ENCODE assay signal across 8 mouse cellular contexts in genomic region chr4:139643972-139644371, GRCm38 (mm10). TPM values are rescaled to one million over a fixed set of nuclear protein-coding genes. Genes with fewer than 3 reads are reported as not detected.
A peak's percentile ranks its signal among the peaks of the same experiment; 100 is the strongest.
DNase-seq lines count a peak whose midpoint lies in the region; ATAC-seq and TF ChIP-seq lines count a peak whose summit lies in the region.

No protein-coding gene starts in this region.

- H3K36me3 ChIP-seq in C2C12 (ENCODE audit: control insufficient read depth, insufficient read depth): no peaks in the 10 kb centered on the region
- peaks cover 16% of the 10 kb centered on the region; the same call in 1 of the 2 replicates for H3K36me3 ChIP-seq in lung, postnatal 0 days (ENCODE audit: insufficient read depth, low read length)

- H3ac ChIP-seq in C2C12 (ENCODE audit: control insufficient read depth, insufficient read length, low read depth): no peak overlapping the region

- H3K27ac ChIP-seq in lung, postnatal 0 days (ENCODE audit: low read length): no peak overlapping the region

- H3K4me3 ChIP-seq in C2C12 (ENCODE audit: insufficient read depth, poor library complexity, severe bottlenecking): no peak overlapping the region
- H3K4me3 ChIP-seq in lung, postnatal 0 days (ENCODE audit: low read depth, low read length): no peak overlapping the region

- no peak for TF ChIP-seq EP300 in lung, postnatal 0 days (IDR thresholded peaks at IDR 0.05)

- H3K27me3 ChIP-seq in C2C12 (ENCODE audit: control insufficient read depth, insufficient read depth, insufficient read length): no peaks in the 10 kb centered on the region
- no peaks in the 10 kb centered on the region for H3K27me3 ChIP-seq in lung, postnatal 0 days (replicated peaks; ENCODE audit: insufficient read depth, low read length)

- peak; percentile 91 for DNase-seq in adrenal gland, postnatal 10 days
- peak; percentile 85 for DNase-seq in embryo, embryonic 11 days
- peak; percentile 64 to 76 for DNase-seq in gastrocnemius, postnatal 4 days (ENCODE audit: low spot score in 2 of 2)
- peak; percentile 88 to 89 for DNase-seq in kidney, postnatal 4 days
- DNase-seq in lung, postnatal 0 days (ENCODE audit: low spot score): peak; percentile 68
- DNase-seq in retina, postnatal 1 day: peak; percentile 84
- peak; percentile 61 to 70 for DNase-seq in thymus, postnatal 36 days

- H3K79me2 ChIP-seq in C2C12 (ENCODE audit: control insufficient read depth, insufficient read depth): no peaks in the 10 kb centered on the region

- no peak overlapping the region for H3K4me2 ChIP-seq in lung, postnatal 0 days (replicated peaks; ENCODE audit: low read depth, low read length)

- TF ChIP-seq CTCF in C2C12 (IDR thresholded peaks at IDR 0.05; ENCODE audit: control insufficient read depth, insufficient read depth, insufficient read length): peak; percentile 85
- TF ChIP-seq CTCF in lung, postnatal 0 days (IDR thresholded peaks at IDR 0.05): peak; percentile 94

- ATAC-seq in lung, postnatal 0 days: no peak

- H3K9me3 ChIP-seq in lung, postnatal 0 days (ENCODE audit: low read length): no peaks in the 10 kb centered on the region

- no peaks in the 10 kb centered on the region for H3K79me3 ChIP-seq in C2C12 (ENCODE audit: low read depth)

- WGBS in lung, postnatal 0 days: 14% methylated on average over 9 of the region's 9 CpGs

- no peak overlapping the region for H3K9ac ChIP-seq in lung, postnatal 0 days (replicated peaks; ENCODE audit: low read depth)

- H3K4me1 ChIP-seq in lung, postnatal 0 days (ENCODE audit: insufficient read depth, low read depth, low read length): no peaks in the 10 kb centered on the region

TF ChIP-seq in C2C12, 6 proteins besides CTCF, POLR2A, EP300 and RAD21:
- TF ChIP-seq USF1 (IDR thresholded peaks at IDR 0.05; ENCODE audit: low read depth): no peak
- TF ChIP-seq MYOD1 (IDR thresholded peaks at IDR 0.05; ENCODE audit: control insufficient read depth, insufficient read length, low read depth): no peak
TF ChIP-seq in C2C12: peak in this region for 0.

RNA-seq across cellular contexts. Expression of gene Tas1r2, which starts 9.4 kb away (rescaled TPM):
- 1.2 TPM for polyA plus RNA-seq in C2C12 (2012; fragmentation: generic; extraction: Trizol)
- not detected for total RNA-seq in adrenal gland, postnatal 10 days (2021)
- total RNA-seq in gastrocnemius, postnatal 4 days (2021): not detected
- polyA plus RNA-seq in lung, postnatal 0 days (2015; fragmentation: Nextera tagmentation; extraction: Ambion mirVana): not detected in 2 replicates

RNA-seq across cellular contexts. Expression of gene Aldh4a1, which starts 21.3 kb away (rescaled TPM):
- 6.7 TPM for polyA plus RNA-seq in C2C12 (2012; fragmentation: generic; extraction: Trizol)
- 10 to 100 TPM; 62.7 to 84.6 TPM for total RNA-seq in adrenal gland, postnatal 10 days (2021)
- total RNA-seq in gastrocnemius, postnatal 4 days (2021): 10 to 100 TPM; 26.0 to 34.7 TPM
- polyA plus RNA-seq in lung, postnatal 0 days (2015; fragmentation: Nextera tagmentation; extraction: Ambion mirVana): 13.4 and 19.7 TPM in 2 replicates

RNA-seq across cellular contexts. Expression of gene Gm21969, which starts 41.0 kb away (rescaled TPM):
- 0.01 TPM for polyA plus RNA-seq in C2C12 (2012; fragmentation: generic; extraction: Trizol)
- total RNA-seq in adrenal gland, postnatal 10 days (2021): not detected
- total RNA-seq in gastrocnemius, postnatal 4 days (2021): not detected
- polyA plus RNA-seq in lung, postnatal 0 days (2015; fragmentation: Nextera tagmentation; extraction: Ambion mirVana): not detected in 2 replicates
